Mouse (Mus musculus) CD4-positive, CD25-positive, alpha-beta regulatory T cell, adult 4 months (primary cell): ENCODE data around the gene Nup210. TPM values are rescaled to one million over a fixed set of nuclear protein-coding genes. Genes with fewer than 3 reads are reported as not detected.
A peak's percentile ranks its signal among the peaks of the same experiment; 100 is the strongest.

Experiments used
- ATAC-seq: one replicate; pipeline ENCODE4 v1.8.0; 2017
- polyA plus RNA-seq, 2 experiments: library from polyadenylated mRNA; unstranded; fragments of 100-300 nt; shearing (Covaris generic); gene quantifications; one replicate each; pipeline ENCODE4 v1.2.1; 2017

Nup210 gene
- 100 to 1,000 TPM in 1 of 2 experiments, 10 to 100 TPM in 1; 86.2 to 109 TPM for polyA plus RNA-seq

DNA sequence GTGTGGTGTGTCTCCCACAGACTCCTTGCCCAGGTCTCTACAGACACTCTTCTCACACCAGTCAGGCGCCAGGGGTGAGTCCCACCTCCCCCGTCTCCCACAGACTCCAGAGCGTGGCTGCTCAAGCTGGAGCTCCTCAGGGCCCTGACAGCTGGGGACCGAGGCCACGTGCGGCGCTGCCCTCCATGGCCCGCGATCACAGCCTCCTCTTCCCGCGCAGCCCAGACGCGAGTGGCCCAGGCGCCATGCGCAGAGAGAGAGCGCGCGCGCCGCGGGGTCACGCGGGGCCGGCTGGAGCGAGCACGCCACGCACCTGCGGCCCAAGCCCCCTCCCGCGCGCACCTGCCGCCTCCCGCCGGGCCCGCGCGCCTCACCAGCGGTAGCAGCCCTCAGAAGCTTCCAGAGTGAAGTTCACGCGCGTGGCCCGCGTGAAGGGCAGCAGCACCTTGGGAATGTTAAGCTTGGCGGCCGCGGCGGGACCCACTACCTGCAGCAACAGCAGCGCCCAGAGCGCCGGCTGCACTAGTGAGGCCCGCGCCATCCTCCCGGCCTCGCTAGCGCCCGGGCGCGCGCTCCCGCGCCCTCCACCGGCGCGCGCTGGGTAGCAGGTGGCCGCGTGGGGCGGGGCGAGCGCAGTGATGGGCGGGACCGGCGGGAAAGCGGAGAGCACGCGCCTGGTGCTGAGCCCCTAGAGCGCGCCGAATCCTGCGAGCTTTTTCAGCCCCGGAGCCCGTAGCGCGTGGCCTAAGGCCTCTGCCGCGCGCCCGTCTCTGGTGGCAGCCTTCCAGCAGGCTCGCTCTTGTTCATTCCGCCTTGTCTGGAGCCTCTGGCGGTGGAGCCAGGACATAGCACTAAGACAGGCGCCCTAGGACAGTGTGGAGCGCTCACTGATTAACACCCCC lies at the start of gene Nup210:
Gene Nup210 (minus strand): TSS at position 586 of the 902 bp plus-strand sequence.
- peak; percentile 76 for ATAC-seq

DNA sequence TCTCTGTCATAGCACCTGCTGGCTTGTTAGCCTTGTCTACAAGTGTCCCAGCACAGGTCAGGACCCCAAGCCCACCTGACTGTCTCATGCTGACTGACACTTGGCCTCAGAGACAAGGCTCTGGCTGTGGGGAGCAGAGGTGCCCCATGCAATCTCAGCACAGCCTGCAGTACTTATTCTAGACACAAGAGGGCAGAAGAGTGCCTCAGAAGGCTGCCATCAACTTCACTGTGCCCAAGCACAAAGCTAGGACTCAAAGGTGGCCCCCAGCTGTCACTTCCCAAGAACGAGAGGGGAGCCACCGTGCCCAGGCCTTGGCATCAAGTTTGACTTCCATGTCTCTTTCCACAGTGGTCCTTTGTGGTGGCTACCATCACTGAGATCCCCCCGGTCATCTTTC lies 48.6 kb upstream of the Nup210 start:
- ATAC-seq, result no peak

DNA sequence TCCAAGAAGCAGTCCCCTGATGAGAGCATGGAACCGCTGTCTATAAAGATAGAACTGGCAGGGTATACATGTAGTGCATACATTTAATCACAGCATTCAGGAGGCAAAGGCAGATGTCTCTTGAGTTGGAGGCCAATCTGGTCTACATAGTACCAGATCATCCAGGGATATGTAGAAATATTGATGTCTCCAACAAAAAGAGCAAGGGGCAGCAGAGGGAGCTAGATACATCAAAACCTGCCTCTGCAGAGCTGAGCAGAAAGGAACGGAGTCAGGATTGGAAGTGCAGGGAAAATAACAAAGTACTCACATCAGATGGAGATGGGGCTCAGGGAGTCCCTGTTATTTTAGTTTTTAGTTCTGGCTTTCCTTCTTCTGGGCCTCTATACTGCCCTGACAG lies 48.0 kb upstream of the Nup210 start:
- ATAC-seq, result no peak

DNA sequence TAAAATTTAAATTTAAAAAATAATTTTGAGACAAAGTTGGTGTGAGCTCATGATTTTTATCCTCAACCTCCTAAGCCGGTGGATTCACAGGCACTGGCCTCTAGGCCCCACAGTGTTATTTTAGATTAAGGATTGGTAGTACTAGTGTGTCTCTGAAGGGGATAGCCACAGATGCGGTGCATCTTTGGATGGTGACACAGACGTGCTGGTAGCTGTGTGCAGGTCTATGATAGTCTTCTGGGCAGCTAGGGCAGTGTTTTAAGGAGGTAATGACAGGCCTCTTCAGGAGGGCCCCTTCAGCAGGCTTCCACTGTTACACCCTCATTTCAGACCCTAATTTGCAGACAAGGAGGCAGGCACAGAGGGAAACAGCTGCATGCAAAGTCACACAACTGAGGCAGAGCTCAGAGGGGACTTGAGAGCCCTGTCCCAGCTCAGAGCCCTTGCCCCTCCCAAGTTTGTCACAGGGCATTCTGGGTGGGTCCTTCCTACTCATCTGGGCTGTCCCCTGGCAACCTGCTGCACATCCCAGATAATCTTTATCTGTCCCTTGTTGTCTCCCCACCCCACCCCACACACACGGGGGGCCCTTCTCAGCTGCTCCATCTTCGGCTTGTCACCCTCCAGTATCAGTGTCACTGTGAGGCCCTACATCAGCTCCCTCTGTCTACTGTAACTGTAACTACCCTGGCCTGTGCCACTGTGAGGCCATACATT lies 46.7 kb upstream of the Nup210 start:
- ATAC-seq, result no peak

DNA sequence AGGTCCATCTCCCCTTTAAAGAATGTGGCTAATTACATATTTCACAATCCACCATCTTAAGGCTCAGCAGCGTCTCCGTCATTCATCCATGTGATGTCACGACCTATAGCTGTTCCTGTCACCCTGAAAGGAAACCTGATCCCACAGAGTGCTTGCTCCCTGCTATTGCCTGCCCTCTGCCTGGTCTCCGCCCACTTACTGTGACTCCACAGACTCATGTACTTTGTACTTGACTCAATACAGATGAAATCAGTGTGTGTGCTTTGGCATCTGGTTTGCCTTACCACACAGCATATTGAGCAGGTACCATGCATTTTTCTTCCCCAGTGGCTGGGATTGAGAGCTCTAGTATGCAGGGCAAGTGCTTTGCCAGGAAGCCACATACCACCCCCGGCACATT lies 45.7 kb upstream of the Nup210 start:
- no peak for ATAC-seq

DNA sequence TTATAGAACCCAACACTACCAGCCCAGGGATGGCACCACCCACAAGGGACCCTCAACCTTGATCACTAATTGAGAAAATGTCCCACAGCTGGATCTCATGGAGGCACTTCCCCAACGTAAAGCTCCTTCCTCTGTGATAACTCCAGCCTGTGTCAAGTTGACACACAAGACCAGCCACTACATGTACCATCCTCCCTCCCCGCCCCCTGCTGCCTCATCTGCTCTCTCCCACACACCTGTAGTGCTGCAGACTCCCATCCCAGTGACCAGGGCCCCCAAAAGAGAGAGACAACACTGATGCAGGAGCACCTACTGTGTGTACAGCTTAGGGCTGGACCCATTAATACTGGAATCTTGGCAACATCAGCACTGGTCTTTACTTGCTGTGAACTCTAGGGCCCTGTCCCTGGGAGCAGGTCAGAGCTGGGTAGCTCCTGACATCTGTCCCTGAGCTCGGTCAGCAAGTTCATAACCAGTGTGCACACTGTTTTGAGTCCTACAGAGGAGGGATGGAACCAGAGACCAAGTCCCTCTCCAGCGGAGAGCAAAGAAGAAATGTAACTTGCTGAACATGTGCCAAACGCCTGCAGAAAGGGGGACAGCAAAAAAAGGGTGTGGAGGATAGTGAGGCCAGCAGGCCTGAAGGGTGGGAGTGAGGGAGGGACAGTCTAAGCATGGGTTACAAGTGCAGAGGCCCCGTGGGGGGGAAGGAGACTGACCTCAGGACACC lies 45.0 kb upstream of the Nup210 start:
- ATAC-seq, result no peak

DNA sequence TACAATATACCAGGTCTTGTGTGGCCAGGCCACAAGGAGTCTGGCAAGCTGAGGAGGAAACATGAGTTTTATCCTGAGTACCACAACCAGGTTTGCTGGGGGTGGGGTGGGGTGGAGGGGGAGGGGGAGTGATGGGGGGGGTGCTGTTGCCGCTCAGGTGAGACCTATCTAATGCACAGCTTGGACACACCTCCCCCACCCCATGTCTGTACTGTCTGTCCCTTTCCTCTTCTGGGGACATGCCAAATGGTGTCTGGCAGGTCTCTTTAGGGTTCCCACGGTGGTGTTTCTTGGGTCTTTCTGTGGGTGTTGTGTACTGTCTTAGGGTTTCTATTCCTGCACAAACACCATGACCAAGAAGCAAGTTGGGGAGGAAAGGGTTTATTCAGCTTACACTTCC lies 44.3 kb upstream of the Nup210 start:
- no peak for ATAC-seq

DNA sequence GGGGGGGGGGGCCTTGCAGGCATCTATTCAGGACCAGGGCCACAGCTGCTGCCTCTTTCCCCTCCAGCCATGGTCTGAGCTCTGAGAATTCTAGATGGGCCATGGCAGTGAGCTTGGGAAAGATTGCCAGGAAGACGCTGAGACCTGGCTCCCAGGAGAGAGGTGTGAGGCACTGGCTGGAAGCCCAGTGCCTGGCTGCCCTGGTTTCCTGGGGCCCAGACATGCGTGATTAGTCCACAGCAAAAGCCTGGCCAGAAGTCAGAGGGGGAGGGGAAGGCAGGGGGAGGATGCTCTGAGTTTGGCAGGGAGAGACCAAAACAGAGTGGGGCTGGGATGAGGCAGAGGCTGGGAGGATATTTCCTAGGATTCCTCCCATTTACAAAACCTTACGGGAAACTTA lies 43.8 kb upstream of the Nup210 start:
- no peak for ATAC-seq

DNA sequence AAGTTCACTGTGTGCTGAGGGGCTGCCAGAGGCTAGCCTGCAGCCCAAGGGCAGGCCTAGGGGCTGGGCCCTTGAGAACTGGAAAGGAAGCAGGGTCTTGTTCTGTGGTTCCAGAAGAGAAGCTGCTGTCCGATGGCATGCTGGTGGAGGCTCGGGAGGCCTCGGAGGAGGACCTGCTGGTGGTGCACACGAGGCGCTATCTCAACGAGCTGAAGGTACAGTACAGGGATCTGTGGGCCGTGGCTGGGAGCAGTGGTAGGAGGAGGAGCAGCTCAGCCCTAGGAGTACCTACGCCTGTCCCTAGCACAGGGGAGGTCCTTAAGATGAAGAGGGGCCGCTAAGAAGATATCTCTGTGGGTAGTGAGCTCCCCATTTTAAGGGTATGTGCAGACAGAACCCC lies 42.4 kb upstream of the Nup210 start:
- ATAC-seq, result no peak

DNA sequence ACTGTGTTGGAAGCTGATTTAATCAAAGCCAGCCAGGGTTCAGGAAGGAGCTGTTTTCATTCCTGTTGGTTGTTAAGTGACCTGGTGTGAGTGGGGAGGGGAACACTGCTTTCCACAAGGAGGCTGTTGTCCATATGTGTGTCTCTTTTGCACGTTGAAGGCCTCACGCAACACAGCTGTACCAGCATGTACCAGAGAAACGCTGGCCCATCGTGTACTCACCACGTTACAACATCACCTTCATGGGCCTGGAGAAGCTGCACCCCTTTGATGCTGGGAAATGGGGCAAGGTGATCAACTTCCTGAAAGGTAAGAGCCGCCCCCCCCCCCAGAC lies 40.6 kb upstream of the Nup210 start:
- no peak for ATAC-seq

DNA sequence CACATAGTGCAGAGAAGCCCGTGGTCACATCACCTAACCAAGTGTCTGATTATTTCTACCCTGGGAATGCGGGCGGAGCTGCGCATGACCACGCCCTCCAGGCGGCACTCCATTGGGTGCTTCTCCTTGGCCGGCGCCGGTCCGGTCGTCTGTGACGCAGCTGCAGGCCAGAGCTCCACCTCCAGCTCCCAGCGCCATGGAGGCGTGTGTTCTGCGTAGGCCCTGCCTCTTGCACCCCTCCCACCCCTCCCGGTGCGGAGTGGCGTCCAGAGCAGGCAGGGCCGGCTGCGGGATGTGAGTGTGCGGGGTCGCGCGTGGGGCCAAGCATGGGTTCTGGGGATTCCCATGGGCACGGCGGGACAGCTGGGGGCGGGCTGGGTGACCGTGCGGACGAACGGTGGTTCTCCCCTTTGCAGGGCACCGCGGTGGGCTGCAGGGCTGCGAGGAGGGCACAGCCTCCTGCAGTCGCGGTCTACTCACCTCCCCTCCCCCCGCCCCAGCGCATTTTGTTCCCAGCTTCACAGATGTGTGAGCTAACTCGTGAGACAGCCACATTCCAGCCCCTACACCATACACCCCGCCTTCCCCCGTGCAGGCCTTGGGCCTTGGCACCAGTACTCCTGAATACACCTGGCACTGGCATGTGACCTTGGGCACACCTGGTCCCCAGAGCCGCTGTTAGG lies 40.1 kb upstream of the Nup210 start, which contains the start of gene Hdac11:
Gene Hdac11 (plus strand): TSS at position 112 of the 683 bp plus-strand sequence.
- peak; percentile 79 for ATAC-seq

DNA sequence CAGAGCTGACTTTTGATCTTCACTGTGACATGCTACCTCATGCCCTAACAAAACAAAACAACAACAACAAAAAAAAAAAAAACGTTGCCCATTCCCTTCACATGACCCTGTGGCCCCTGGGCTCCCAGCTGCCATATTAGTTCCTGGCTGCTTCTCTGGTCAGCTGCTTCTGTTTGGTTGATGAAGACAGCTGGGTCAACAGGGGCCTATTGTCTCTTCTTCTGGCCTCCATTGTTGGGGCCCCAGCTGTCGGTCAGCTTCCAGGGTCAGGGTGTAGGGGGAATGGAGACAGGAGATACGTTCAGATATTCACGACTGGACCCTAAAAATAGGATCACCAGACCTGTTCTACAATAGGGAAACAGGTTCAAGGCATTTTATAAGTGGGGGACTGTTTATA lies 39.4 kb upstream of the Nup210 start:
- no peak for ATAC-seq

DNA sequence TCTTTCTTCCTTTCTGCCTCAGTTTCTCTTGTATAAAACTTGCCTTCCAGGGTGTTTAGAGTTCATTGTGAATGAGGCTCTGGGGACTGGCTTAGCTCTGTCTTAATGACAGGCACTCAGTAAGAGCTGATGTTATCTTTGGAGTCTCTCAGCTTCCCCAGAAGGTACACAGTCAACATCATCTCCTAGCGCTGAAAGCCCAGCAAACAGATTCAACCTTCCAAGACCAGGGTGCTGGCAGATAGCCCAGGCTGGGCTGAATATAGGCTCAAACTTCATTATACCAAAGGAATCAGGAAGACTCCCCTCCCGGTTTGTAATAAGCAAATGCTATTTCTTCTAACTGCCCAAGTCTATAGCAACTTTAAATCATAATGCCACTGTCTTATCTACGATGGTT lies 38.7 kb upstream of the Nup210 start:
- ATAC-seq, result no peak

DNA sequence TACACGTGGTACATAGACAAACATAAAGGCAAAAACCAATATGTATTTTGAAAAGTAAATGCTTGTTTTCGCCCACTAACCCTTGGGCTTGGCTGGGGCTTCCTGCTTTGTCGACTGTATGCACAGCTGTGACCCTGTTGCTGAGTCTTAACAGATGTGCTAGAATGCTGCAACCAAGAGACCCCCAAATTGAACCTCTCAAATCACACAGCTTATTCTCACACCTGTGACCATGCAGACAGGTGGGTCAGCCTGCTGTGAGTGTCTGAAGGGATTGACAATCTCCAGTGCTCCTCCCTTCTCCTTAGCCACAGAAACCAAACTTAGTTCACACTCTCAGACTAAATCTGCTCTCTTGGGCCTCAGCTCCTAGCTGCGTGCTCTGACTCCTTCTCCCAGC lies 38.1 kb upstream of the Nup210 start:
- ATAC-seq, result no peak

DNA sequence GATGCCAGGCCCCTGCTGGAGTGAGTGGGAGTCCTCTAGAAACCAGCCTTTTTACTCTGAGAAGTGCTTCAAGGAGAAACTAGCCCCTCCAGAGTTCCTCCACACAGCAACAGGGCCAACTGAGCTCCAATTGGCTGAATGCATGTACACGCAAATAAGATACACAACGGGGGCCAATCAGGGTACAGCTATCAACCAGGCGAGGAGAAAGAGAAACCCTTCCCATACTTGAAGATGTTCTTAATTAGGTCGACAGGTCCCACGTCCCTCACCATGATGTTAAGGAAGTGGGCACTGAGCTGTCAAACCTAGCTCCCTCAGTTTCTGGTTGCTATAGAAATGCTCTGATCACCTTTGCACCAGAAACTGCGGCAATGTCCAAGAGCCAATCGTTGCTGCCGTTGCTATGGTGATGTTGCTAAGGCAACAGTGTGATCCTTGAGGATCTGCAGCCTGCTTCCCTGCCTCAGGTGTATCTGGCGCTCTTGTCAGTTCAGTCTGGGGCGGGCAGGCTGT lies 37.0 kb upstream of the Nup210 start:
- peak; percentile 83 for ATAC-seq

DNA sequence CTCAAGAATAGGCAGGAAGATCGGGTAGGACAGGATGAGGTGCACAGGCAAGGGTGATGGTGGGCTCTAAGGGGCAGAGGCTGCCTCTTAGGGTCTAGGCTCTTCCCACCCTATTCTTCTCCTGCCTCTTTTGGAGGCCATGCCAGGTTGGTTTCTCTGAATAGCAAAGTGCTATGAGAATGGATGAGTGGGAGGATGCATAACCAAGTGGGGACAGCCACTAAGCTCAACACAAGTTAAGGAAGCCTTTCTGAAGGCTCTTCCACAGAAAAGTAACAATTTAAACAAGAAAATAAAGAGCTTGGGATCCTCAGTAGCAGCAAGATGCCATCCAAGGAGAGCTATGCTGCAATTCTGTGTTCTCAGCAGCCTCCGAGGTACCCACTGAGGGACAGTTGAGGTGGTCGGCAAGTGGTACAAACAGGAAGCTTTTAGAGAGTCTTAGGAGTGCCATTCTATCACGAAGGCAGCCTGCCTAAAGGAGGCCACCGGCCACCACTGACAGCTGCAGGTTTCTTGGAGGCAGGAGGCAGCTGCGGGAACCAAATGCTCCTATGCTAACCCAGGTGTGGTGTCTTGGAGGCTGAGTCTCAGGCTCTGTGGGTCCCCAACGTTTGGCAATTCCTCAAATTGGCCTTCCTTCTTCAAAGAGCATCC lies 36.4 kb upstream of the Nup210 start:
- ATAC-seq, result peak; percentile 16

DNA sequence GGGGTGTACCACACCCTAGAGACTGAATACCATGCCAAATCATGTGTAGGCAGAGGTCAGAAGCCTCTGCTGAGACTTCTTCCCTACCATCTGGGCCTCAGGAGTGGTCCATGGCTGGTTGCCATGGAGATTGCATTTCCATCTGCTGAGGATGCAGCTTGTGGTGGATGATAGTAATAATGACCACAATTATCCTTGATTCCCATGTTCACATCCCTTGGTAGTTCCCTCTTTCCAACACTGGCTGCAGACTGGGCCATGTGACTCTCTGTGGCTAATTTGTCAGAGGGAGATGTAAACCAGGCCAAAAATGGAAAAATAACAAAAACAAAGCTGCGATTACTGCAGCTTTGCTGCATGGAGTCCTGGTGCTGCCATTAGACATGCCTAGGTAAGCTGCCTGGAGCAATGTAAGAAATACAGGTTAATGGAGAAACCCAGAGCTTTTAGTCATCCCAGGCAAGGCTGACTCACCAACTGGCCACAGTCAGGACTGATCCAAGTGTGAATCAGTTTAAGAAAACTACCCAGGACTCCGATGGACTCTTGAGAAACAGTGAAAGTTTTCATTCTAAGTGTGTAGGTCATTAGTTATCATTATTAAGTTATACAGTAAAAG lies 30.6 kb upstream of the Nup210 start:
- ATAC-seq, result no peak

DNA sequence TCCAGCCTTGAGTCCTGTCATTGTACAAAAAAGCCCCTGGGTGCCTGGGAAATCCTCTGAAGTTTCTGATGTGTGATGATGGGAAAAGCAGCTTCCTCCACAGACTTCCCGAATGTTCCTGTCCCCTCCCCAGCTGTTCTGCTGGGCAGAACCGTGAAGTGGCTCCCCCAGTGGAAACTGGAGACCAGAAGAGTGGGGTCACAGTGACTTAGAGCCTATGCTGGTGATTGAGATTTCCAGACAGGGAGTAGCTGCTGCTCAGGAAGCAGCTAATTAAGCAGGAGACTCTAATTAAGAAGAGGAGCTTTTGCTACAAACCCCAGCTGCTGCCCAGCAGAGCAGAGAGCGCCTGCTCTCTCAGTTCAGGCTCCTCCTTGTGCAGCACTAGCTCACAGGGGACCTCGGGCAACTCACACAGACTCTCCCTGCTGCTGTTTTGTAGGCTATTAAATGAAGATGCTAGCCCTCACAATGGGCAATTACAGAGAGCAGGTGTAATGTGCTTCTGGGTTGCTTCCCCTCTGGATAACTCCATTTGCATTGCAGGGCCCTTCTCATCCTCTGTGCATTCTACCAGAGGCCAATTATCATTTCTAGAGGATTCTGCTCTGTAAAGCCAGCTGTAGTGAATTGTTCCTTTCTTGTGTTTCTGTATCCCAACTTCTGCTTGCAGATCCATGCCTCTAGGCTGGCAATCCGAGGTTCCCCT lies 30.0 kb upstream of the Nup210 start:
- no peak for ATAC-seq

DNA sequence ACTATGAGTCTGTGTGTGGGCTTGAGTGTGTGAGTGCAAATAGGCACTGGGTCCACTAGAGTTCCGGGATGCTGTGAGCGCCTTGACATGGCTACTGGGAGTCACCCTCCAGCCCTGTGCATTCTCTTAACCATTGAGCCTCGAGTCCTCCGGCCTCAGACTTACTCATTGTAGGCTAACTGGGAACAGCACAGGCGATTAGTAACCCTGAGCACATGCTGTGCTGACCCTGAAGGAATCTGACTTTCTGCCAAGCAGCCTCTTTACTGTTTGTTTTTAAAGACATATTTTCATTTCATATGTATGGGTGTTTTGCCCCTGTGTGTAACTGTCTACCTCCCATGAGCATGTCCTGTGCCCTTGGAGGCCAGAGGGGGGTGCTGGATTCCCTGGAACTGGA lies 28.9 kb upstream of the Nup210 start:
- no peak for ATAC-seq

DNA sequence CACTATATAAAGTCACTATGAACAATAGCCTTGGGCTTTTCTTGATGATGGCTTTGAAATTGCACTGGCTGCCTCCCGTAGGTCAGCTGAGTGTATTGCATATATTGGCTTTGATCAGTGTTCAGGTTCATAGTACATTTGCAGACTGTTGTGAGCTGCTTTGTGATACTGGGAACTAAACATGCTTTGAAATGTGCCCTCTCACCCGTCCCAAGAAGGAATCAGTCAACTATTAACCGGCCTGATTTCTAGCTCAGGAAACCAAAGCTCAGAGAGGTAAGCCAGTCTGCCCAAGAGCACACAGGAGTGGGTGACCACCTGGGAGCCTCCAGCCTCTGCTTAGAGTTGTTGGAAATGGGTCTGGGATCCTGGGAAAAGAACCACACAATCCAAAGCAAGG lies 28.4 kb upstream of the Nup210 start:
- no peak for ATAC-seq

DNA sequence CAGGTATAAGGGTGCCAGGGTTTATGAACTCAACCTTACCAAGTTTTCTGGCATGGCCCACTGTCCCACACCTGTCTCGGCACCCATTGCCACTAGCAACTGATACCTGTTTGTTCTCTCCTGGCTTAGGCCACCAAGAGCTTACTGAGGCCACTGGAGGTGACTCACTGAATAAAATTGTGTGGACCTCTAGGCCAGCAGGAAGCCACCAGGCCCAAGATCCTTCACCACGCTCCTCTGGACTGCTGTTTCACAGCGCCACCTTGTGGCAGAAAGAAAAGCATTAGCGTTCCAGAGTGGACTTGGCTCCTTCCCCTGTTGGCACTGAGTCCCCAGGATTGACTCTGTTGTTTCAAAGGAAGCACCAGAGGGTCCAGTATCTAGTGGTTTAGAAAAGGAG lies 23.2 kb upstream of the Nup210 start:
- peak; percentile 91 for ATAC-seq
